Mouse (Mus musculus) lung, postnatal 0 days (tissue): ENCODE measurements around the gene Bmpr1a.

Experiments used
- CTCF ChIP-seq: IDR thresholded peaks from 2 replicates; pipeline ENCODE4 v1.5.1; 2016; ENCODE audit warnings: antibody characterized with exemption, mild to moderate bottlenecking
- EP300 ChIP-seq: IDR thresholded peaks from 2 replicates; pipeline ENCODE4 v1.6.1; 2016; ENCODE audit warnings: antibody characterized with exemption, mild to moderate bottlenecking, control low read depth

- TF ChIP-seq CTCF (no peak), EP300 (no peak)
Measured at GRCm38 (mm10) chr14:34410716-34411115, 92.4 kb downstream of the Bmpr1a start.
